Mouse (Mus musculus) lung, adult 2 months (tissue): ENCODE measurements around the gene Ap2m1.

Experiments
- CTCF ChIP-seq: fragments of 200-500 bp; IDR thresholded peaks from 2 replicates; pipeline ENCODE4 v1.5.1; 2011; ENCODE audit warnings: mild to moderate bottlenecking, low read length, control low read depth; ENCODE audit not compliant: insufficient read depth
- POLR2A ChIP-seq: fragments of 200-500 bp; IDR thresholded peaks from 2 replicates; pipeline ENCODE4 v1.6.1; 2011; ENCODE audit warnings: low read depth, mild to moderate bottlenecking, control low read depth, low read length, borderline replicate concordance; ENCODE audit errors: extremely low read depth

DNA sequence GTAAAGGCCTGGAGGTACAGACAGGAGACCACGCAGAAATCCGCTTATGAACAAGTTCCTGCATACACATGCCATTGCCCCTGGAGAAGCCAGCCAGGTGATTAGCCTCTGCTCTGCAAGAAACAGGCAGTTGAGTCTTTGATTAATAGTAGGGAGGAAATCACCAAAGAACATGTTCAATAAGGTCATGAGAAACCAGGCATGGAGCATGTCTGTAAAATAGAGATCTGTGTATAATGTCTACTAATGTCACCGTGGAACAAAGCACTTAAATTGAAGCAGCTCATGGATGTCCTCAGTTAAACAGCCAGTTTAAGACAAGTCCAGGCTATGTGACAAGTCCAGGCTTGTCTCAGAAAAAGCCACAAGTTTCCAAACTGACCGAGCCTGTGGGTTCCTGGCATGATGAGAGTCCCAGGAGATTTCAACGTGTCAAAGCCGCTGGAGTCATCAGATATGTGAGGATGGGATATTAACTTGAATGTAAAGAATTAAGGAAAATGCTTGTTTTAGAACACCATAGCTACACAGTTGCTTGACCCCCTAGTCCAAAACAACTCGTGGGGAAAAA is 23.9 kb upstream of the Ap2m1 start:
- TF ChIP-seq CTCF = no peak
- no peak for TF ChIP-seq POLR2A
